In the genomic region with DNA sequence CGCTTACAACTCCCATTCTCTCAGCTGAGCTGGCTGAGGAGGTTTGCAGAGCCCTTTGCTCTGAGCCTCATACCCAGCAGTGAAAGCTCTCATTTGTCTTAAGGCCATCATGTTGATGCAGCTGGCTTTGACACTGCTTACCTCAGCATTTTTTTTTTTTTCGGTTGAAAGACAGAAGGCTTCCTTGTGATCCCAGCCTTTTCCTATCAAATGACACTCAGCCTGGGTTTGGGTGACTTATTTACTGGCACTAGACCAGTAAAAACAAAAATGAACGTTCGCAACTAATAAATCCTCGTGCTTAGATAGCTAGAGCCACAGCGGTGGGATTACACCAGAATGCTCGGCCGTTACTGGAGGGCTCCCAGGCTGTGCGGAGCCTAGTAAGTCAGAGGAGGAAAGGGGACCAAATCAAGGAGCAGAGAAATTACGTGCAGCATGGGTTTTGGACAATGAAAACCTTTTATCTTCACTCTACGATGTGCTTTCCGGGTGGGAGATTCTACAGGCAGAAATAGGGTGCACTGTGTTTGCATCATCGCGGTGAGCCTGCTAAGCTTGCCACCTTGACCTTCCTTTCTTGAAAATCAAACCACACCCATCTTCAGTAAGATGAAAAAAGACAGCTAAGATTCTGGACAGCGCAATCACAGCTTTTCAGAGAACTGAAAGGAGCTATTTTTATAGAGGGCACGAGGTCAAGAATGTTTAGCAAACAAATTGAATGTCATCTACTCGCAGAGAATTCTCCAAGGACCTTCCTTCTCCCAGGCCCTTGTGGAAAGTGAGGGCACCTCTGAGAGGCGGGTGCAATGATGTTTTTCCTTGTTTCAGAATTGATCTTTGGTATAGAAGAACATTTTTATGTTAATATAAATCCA, we compare ENCODE assay signal across 8 mouse cellular contexts.
A peak's percentile ranks its signal among the peaks of the same experiment; 100 is the strongest.
DNase-seq lines count a peak whose midpoint lies in the region; ATAC-seq and TF ChIP-seq lines count a peak whose summit lies in the region.

No protein-coding gene starts in this region.

- H3K27me3 ChIP-seq in forebrain, embryonic 13.5 days: no peaks in the 10 kb centered on the region
- H3K27me3 ChIP-seq in hindbrain, embryonic 16.5 days (replicated peaks; ENCODE audit: control insufficient read depth, insufficient read depth, low read length): no peaks in the 10 kb centered on the region
- no peaks in the 10 kb centered on the region for H3K27me3 ChIP-seq in liver, postnatal 0 days (ENCODE audit: insufficient read depth, low read length)

- ATAC-seq in forebrain, embryonic 13.5 days: peak; percentile 80
- peak; percentile 85 for ATAC-seq in hindbrain, embryonic 16.5 days
- no peak for ATAC-seq in liver, postnatal 0 days

- DNase-seq in layer of hippocampus, adult 2 months (ENCODE audit: low spot score in 2 of 2): peak in 1 of 2 experiments; percentile 12
- DNase-seq in layer of hippocampus, postnatal 25 days (ENCODE audit: extremely low spot score in 1 of 2, low spot score in 1 of 2): no peak
- no peak for DNase-seq in liver, postnatal 0 days
- peak; percentile 18 for DNase-seq in retina, embryonic 14.5 days (ENCODE audit: low spot score)
- no peak for DNase-seq in cerebellum, adult 11 months
- DNase-seq in T-cell, adult 2 months (ENCODE audit: low spot score): no peak

- peaks cover 19% of the 10 kb centered on the region for H3K4me1 ChIP-seq in forebrain, embryonic 13.5 days
- H3K4me1 ChIP-seq in hindbrain, embryonic 16.5 days (ENCODE audit: control insufficient read depth, insufficient read depth, low read depth, low read length): peaks cover 19% of the 10 kb centered on the region
- H3K4me1 ChIP-seq in liver, postnatal 0 days (ENCODE audit: insufficient read depth): no peaks in the 10 kb centered on the region

- H3K27ac ChIP-seq in layer of hippocampus, adult 2 months: peak overlapping the region; percentile 90
- peak overlapping the region; percentile 73 for H3K27ac ChIP-seq in forebrain, embryonic 13.5 days
- peak overlapping the region; percentile 74 for H3K27ac ChIP-seq in hindbrain, embryonic 16.5 days (ENCODE audit: low read depth, low read length)
- H3K27ac ChIP-seq in liver, postnatal 0 days (ENCODE audit: low read depth): 0 out of 2 replicates have a peak overlapping the region, but pooled peaks have one; percentile 22

- WGBS in forebrain, embryonic 13.5 days: 27% methylated on average over 18 of the region's 18 CpGs
- 11% methylated on average over 18 of the region's 18 CpGs for WGBS in hindbrain, embryonic 16.5 days
- WGBS in liver, postnatal 0 days (ENCODE audit: insufficient replicate concordance): 59% methylated on average over 18 of the region's 18 CpGs

- 0 out of 2 replicates have a peak overlapping the region, but pooled peaks have one; percentile 26 for H3K9ac ChIP-seq in forebrain, embryonic 13.5 days
- no peak overlapping the region for H3K9ac ChIP-seq in hindbrain, embryonic 16.5 days (ENCODE audit: low read depth, low read length)
- H3K9ac ChIP-seq in liver, postnatal 0 days (replicated peaks): no peak overlapping the region

- H3K4me2 ChIP-seq in forebrain, embryonic 13.5 days: peak overlapping the region; percentile 37; the same call in 1 of the 2 replicates
- peak overlapping the region; percentile 27 for H3K4me2 ChIP-seq in hindbrain, embryonic 16.5 days (ENCODE audit: low read length)
- no peak overlapping the region for H3K4me2 ChIP-seq in liver, postnatal 0 days (ENCODE audit: low read depth, low read length)

- no peaks in the 10 kb centered on the region for H3K36me3 ChIP-seq in forebrain, embryonic 13.5 days (ENCODE audit: poor library complexity, severe bottlenecking)
- no peaks in the 10 kb centered on the region for H3K36me3 ChIP-seq in hindbrain, embryonic 16.5 days (ENCODE audit: control insufficient read depth, insufficient read depth, low read length)
- no peaks in the 10 kb centered on the region for H3K36me3 ChIP-seq in liver, postnatal 0 days (replicated peaks; ENCODE audit: insufficient read depth, low read length)

- TF ChIP-seq CTCF in layer of hippocampus, adult 2 months (conservative IDR thresholded peaks at IDR 0.05): no peak
- TF ChIP-seq CTCF in liver, postnatal 0 days (IDR thresholded peaks at IDR 0.05; ENCODE audit: low read depth): no peak

- no peaks in the 10 kb centered on the region for H3K9me3 ChIP-seq in forebrain, embryonic 13.5 days (replicated peaks)
- H3K9me3 ChIP-seq in hindbrain, embryonic 16.5 days (ENCODE audit: control insufficient read depth, low read length): no peaks in the 10 kb centered on the region
- H3K9me3 ChIP-seq in liver, postnatal 0 days (ENCODE audit: low read length): no peaks in the 10 kb centered on the region

- no peak for TF ChIP-seq EP300 in liver, postnatal 0 days (IDR thresholded peaks at IDR 0.05; ENCODE audit: low read depth)

- H3K4me3 ChIP-seq in layer of hippocampus, adult 2 months: no peak overlapping the region; the same call in 1 of the 2 replicates
- no peak overlapping the region for H3K4me3 ChIP-seq in forebrain, embryonic 13.5 days
- no peak overlapping the region for H3K4me3 ChIP-seq in hindbrain, embryonic 16.5 days (ENCODE audit: low read length)
- H3K4me3 ChIP-seq in liver, postnatal 0 days (ENCODE audit: low read depth, low read length): no peak overlapping the region

Comparison
In these comparisons a context has a peak if more than half of its experiments do, and no peak if none do; other contexts are left out.
1. H3K27ac ChIP-seq: peak in every context shown above with its lines; median percentile 90 in layer of hippocampus, adult 2 months; 74 in hindbrain, embryonic 16.5 days; 73 in forebrain, embryonic 13.5 days; 22 in liver, postnatal 0 days.